Mouse (Mus musculus): ENCODE measurements at regions not wholly inside any gene's neighbourhood (a gene's known extent, or its start where the extent isn't known, plus 50 kb on each side); places are given as distances from the start of the nearest gene placed in this dataset.
"Not testable (repeated sequence)": the region's sequence is repeated elsewhere in the genome, so short reads cannot be mapped to it uniquely, and the experiment has no call there.

DNA sequence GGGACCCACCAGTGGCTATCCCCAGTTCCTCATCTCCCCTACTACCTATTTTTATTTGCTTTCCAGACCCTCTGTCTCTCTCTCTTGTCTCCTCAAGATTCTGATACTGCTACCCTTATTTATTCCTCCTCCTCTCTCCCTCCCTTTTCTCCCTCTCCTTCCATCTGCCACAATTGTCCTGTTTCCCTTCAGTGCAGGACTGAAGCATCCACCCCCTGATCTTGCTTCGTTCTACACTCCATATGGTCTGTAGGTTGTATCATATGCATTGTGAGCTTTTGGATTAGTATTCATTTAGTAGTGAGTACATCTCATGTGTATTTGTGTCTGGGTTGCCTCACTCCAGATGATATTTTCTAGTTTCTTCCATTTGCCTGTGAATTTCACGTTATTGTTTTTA lies 670.1 kb upstream of the Slc8a1 start:
- ATAC-seq (ENCODE audit: low read depth) = no peak
- no peak overlapping the region for H3K4me2 ChIP-seq (ENCODE audit: low read depth, low read length)
- H3K27ac ChIP-seq (ENCODE audit: low read length) = no peak overlapping the region
- no peak overlapping the region for H3K9ac ChIP-seq (ENCODE audit: low read depth, low read length)
- H3K9me3 ChIP-seq (replicated peaks; ENCODE audit: control insufficient read depth, low read length) = no peaks in the 10 kb centered on the region
- WGBS (ENCODE audit: insufficient replicate concordance) = 65% methylated on average over 2 of the region's 2 CpGs
- H3K4me3 ChIP-seq (ENCODE audit: low read depth, low read length) = no peak overlapping the region
- no peaks in the 10 kb centered on the region for H3K27me3 ChIP-seq (ENCODE audit: control insufficient read depth, insufficient read depth, low read depth, low read length)
- H3K4me1 ChIP-seq (ENCODE audit: control insufficient read depth, low read depth, low read length) = no peaks in the 10 kb centered on the region
- H3K36me3 ChIP-seq (ENCODE audit: control insufficient read depth, insufficient read depth) = no peaks in the 10 kb centered on the region

DNA sequence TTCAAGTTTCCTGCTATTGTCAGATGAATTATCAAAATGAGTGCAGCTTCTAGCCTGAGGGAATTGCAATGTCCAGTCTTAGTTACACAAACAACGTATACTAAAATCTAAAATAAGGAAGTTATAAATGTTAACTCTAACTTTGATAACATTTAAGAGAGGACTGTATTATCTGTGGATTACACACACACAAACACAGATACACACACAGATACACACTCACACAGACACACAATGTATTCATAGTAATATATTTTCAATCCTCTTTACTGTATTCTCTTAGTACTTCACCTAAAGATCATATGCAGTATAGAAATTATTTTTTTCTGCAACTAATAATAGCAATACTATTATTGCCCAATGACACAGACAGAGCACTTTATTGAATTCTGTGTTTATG lies 661.2 kb upstream of the Slc8a1 start:
- no peak overlapping the region for H3K4me3 ChIP-seq (ENCODE audit: low read depth, low read length)
- H3K4me2 ChIP-seq (ENCODE audit: low read depth, low read length) = no peak overlapping the region
- no peaks in the 10 kb centered on the region for H3K36me3 ChIP-seq (ENCODE audit: control insufficient read depth, insufficient read depth)
- 43% methylated on average over 1 of the region's 1 CpGs for WGBS (ENCODE audit: insufficient replicate concordance)
- H3K27ac ChIP-seq (ENCODE audit: low read length) = no peak overlapping the region
- ATAC-seq (ENCODE audit: low read depth) = no peak
- no peaks in the 10 kb centered on the region for H3K27me3 ChIP-seq (ENCODE audit: control insufficient read depth, insufficient read depth, low read depth, low read length)
- no peaks in the 10 kb centered on the region for H3K9me3 ChIP-seq (replicated peaks; ENCODE audit: control insufficient read depth, low read length)
- H3K9ac ChIP-seq (ENCODE audit: low read depth, low read length) = no peak overlapping the region
- H3K4me1 ChIP-seq (ENCODE audit: control insufficient read depth, low read depth, low read length) = no peaks in the 10 kb centered on the region

DNA sequence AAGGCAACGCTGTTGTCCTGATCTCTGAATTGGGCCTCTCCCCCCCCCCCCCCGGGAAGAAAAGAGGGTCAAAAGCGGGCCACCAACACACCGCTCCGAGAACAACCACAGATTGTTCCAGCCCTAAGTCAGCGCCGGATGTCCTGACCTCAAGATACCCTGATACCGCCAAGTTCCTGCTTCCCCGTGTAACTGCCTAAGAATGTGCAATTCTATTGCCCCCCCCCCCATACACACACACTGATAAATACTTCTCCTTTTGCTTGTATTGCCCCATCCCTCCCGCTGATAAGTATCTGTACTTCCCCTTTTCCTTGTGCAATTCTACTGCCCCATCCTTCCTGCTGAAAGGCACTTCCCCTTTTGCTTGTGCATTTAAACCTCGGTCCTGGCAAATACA lies 641.2 kb upstream of the Slc8a1 start:
- H3K27ac ChIP-seq (ENCODE audit: low read length); H3K4me1 ChIP-seq (ENCODE audit: control insufficient read depth, low read depth, low read length); H3K4me3 ChIP-seq (ENCODE audit: low read depth, low read length); H3K27me3 ChIP-seq (ENCODE audit: control insufficient read depth, insufficient read depth, low read depth, low read length); ATAC-seq (ENCODE audit: low read depth); H3K9ac ChIP-seq (ENCODE audit: low read depth, low read length); H3K36me3 ChIP-seq (ENCODE audit: control insufficient read depth, insufficient read depth); H3K9me3 ChIP-seq (replicated peaks; ENCODE audit: control insufficient read depth, low read length); H3K4me2 ChIP-seq (ENCODE audit: low read depth, low read length): not testable (repeated sequence)
- 40% methylated on average over 2 of the region's 11 CpGs for WGBS (ENCODE audit: insufficient replicate concordance)

- Histone ChIP-seq H3K9ac (ENCODE audit: low read depth, low read length) (no peak overlapping the region), H3K27me3 (ENCODE audit: control insufficient read depth, insufficient read depth, low read depth, low read length) (no peaks in the 10 kb centered on the region), H3K9me3 (replicated peaks; ENCODE audit: control insufficient read depth, low read length) (no peaks in the 10 kb centered on the region), H3K27ac (ENCODE audit: low read length) (no peak overlapping the region), H3K36me3 (ENCODE audit: control insufficient read depth, insufficient read depth) (no peaks in the 10 kb centered on the region), H3K4me3 (ENCODE audit: low read depth, low read length) (no peak overlapping the region), H3K4me1 (ENCODE audit: control insufficient read depth, low read depth, low read length) (no peaks in the 10 kb centered on the region), H3K4me2 (ENCODE audit: low read depth, low read length) (no peak overlapping the region)
- no peak for ATAC-seq (ENCODE audit: low read depth)
- WGBS (ENCODE audit: insufficient replicate concordance) = 64% methylated on average over 2 of the region's 2 CpGs
Measured at GRCm38 (mm10) chr17:82378248-82378820, 640.2 kb upstream of the Slc8a1 start.

GRCm38 (mm10) chr17:82377176-82377592 lies 639.0 kb upstream of the Slc8a1 start:
- H3K27ac ChIP-seq (ENCODE audit: low read length) = no peak overlapping the region
- no peaks in the 10 kb centered on the region for H3K9me3 ChIP-seq (replicated peaks; ENCODE audit: control insufficient read depth, low read length)
- no peak overlapping the region for H3K4me2 ChIP-seq (ENCODE audit: low read depth, low read length)
- 45% methylated on average over 1 of the region's 1 CpGs for WGBS (ENCODE audit: insufficient replicate concordance)
- no peak overlapping the region for H3K4me3 ChIP-seq (ENCODE audit: low read depth, low read length)
- H3K27me3 ChIP-seq (ENCODE audit: control insufficient read depth, insufficient read depth, low read depth, low read length) = no peaks in the 10 kb centered on the region
- peak; percentile 93 for ATAC-seq (ENCODE audit: low read depth)
- no peak overlapping the region for H3K9ac ChIP-seq (ENCODE audit: low read depth, low read length)
- no peaks in the 10 kb centered on the region for H3K36me3 ChIP-seq (ENCODE audit: control insufficient read depth, insufficient read depth)
- no peaks in the 10 kb centered on the region for H3K4me1 ChIP-seq (ENCODE audit: control insufficient read depth, low read depth, low read length)

DNA sequence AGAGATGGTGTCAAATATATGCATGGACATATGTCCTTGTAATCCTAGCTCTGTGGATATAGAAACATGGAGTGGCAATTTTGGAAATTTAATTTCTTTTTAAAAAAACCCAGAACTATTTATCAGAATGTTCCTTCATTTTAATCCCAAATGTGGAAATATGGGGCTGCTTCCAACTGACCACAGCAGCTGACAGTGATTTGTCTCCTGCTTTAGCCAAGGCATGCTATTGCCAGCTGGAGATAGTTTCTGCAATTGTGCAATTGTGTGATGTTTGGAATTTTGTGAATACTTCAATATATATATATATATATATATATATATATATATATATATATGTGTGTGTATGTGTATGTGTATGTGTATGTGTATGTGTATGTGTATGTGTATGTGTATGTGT lies 629.7 kb upstream of the Slc8a1 start:
- no peak overlapping the region for H3K4me2 ChIP-seq (ENCODE audit: low read depth, low read length)
- ATAC-seq (ENCODE audit: low read depth) = no peak
- no peaks in the 10 kb centered on the region for H3K36me3 ChIP-seq (ENCODE audit: control insufficient read depth, insufficient read depth)
- no peaks in the 10 kb centered on the region for H3K4me1 ChIP-seq (ENCODE audit: control insufficient read depth, low read depth, low read length)
- no peak overlapping the region for H3K27ac ChIP-seq (ENCODE audit: low read length)
- no peaks in the 10 kb centered on the region for H3K9me3 ChIP-seq (replicated peaks; ENCODE audit: control insufficient read depth, low read length)
- H3K27me3 ChIP-seq (ENCODE audit: control insufficient read depth, insufficient read depth, low read depth, low read length) = no peaks in the 10 kb centered on the region
- H3K4me3 ChIP-seq (ENCODE audit: low read depth, low read length) = no peak overlapping the region
- H3K9ac ChIP-seq (ENCODE audit: low read depth, low read length) = no peak overlapping the region

GRCm38 (mm10) chr17:82366001-82366400 lies 627.8 kb upstream of the Slc8a1 start:
- WGBS (ENCODE audit: insufficient replicate concordance) = 55% methylated on average over 4 of the region's 4 CpGs
- H3K4me1 ChIP-seq (ENCODE audit: control insufficient read depth, low read depth, low read length) = no peaks in the 10 kb centered on the region

DNA sequence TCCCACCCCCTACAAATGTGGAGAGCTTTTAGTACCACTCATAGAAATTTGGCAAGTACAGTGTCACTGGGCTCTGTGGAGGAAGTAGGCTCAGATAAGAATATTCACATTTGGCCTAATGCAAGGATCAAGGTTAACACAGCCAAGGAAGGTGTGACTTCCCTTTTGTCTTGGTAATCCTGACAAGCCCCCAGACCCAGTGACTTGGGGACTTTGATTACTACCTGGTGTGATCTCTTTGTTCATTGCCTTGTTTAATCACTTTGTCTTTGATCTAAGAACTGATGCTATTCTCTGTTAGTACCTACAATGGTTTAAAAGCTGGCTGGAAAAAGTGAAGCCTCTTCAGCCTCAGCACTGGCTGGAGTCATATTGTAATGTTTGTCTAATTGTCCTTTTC lies 610.5 kb upstream of the Slc8a1 start:
- no peaks in the 10 kb centered on the region for H3K36me3 ChIP-seq (ENCODE audit: control insufficient read depth, insufficient read depth)
- no peak overlapping the region for H3K4me3 ChIP-seq (ENCODE audit: low read depth, low read length)

More at GRCm38 (mm10) chr17:82366001-82366400, 627.8 kb upstream of the Slc8a1 start:
- ATAC-seq (ENCODE audit: low read depth) = no peak
- H3K27me3 ChIP-seq (ENCODE audit: control insufficient read depth, insufficient read depth, low read depth, low read length) = no peaks in the 10 kb centered on the region
- no peak overlapping the region for H3K27ac ChIP-seq (ENCODE audit: low read length)
- no peak overlapping the region for H3K9ac ChIP-seq (ENCODE audit: low read depth, low read length)
- H3K9me3 ChIP-seq (replicated peaks; ENCODE audit: control insufficient read depth, low read length) = no peaks in the 10 kb centered on the region
- no peak overlapping the region for H3K4me3 ChIP-seq (ENCODE audit: low read depth, low read length)
- no peaks in the 10 kb centered on the region for H3K36me3 ChIP-seq (ENCODE audit: control insufficient read depth, insufficient read depth)
- H3K4me2 ChIP-seq (ENCODE audit: low read depth, low read length) = no peak overlapping the region

DNA sequence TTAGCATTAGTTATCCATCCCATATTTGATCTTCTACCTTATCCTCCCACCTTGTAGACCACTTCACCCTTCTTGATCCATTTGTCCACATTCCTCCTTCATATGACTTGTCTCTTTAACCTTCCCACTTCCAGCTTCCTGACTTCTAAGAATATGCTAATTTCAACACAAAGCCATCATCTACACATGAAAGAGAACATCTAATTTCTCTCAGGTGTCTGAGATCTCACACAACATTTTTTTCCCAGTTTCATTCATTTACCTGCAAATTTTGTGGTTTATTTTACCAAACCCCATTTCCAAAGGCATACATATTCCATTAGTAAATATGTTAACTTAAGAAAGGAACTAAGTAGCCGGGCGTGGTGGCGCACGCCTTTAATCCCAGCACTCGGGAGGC lies 593.3 kb upstream of the Slc8a1 start:
- H3K4me1 ChIP-seq (ENCODE audit: control insufficient read depth, low read depth, low read length) = no peaks in the 10 kb centered on the region
- no peak for ATAC-seq (ENCODE audit: low read depth)
- WGBS (ENCODE audit: insufficient replicate concordance) = 77% methylated on average over 5 of the region's 5 CpGs
- no peak overlapping the region for H3K4me2 ChIP-seq (ENCODE audit: low read depth, low read length)
- no peaks in the 10 kb centered on the region for H3K27me3 ChIP-seq (ENCODE audit: control insufficient read depth, insufficient read depth, low read depth, low read length)
- H3K27ac ChIP-seq (ENCODE audit: low read length) = no peak overlapping the region
- H3K4me3 ChIP-seq (ENCODE audit: low read depth, low read length) = no peak overlapping the region
- H3K9ac ChIP-seq (ENCODE audit: low read depth, low read length) = no peak overlapping the region
- no peaks in the 10 kb centered on the region for H3K9me3 ChIP-seq (replicated peaks; ENCODE audit: control insufficient read depth, low read length)
- H3K36me3 ChIP-seq (ENCODE audit: control insufficient read depth, insufficient read depth) = no peaks in the 10 kb centered on the region

More for the DNA sequence above, 610.5 kb upstream of the Slc8a1 start:
- Histone ChIP-seq H3K4me2 (ENCODE audit: low read depth, low read length) (no peak overlapping the region), H3K27me3 (ENCODE audit: control insufficient read depth, insufficient read depth, low read depth, low read length) (no peaks in the 10 kb centered on the region), H3K9me3 (replicated peaks; ENCODE audit: control insufficient read depth, low read length) (no peaks in the 10 kb centered on the region), H3K27ac (ENCODE audit: low read length) (no peak overlapping the region), H3K9ac (ENCODE audit: low read depth, low read length) (no peak overlapping the region), H3K4me1 (ENCODE audit: control insufficient read depth, low read depth, low read length) (no peaks in the 10 kb centered on the region)
- no peak for ATAC-seq (ENCODE audit: low read depth)
